Mouse (Mus musculus) kidney, adult 11 months (tissue): ENCODE measurements around the gene Aspdh.

Experiments used
- DNase-seq: peaks from one replicate; pipeline ENCODE4 v3.0.0; 2022

Aspdh gene

GRCm38 (mm10) chr7:44453256-44453655 lies 11.9 kb upstream of the Aspdh start:
- no peak for DNase-seq

- no peak for DNase-seq
Observed at GRCm38 (mm10) chr7:44456302-44456701, 8.9 kb upstream of the Aspdh start.

GRCm38 (mm10) chr7:44460067-44460466 lies 5.1 kb upstream of the Aspdh start:
- DNase-seq: no peak

- DNase-seq: no peak
Observed at GRCm38 (mm10) chr7:44460767-44461502, 4.3 kb upstream of the Aspdh start.

GRCm38 (mm10) chr7:44461503-44462217 lies 3.5 kb upstream of the Aspdh start:
- DNase-seq: no peak

- DNase-seq: no peak
Observed at GRCm38 (mm10) chr7:44462218-44463055, 2.8 kb upstream of the Aspdh start.

- DNase-seq: no peak
Observed at GRCm38 (mm10) chr7:44463056-44463425, 2.1 kb upstream of the Aspdh start.

GRCm38 (mm10) chr7:44463556-44464225 lies 1.5 kb upstream of the Aspdh start:
- DNase-seq: no peak

GRCm38 (mm10) chr7:44464511-44464910 lies 680 bp upstream of the Aspdh start:
- no peak for DNase-seq

- peak; percentile 26 for DNase-seq
Observed at GRCm38 (mm10) chr7:44466006-44466887, 1.1 kb downstream of the Aspdh start.

- peak; percentile 34 for DNase-seq
Observed at GRCm38 (mm10) chr7:44466888-44467311, 1.7 kb downstream of the Aspdh start.

GRCm38 (mm10) chr7:44467811-44468411 lies 2.7 kb downstream of the Aspdh start, which contains the start of gene Josd2:
TSS of gene Josd2 (plus strand) at chr7:44467980.
- peak; percentile 98 for DNase-seq

GRCm38 (mm10) chr7:44468644-44469285 lies 3.6 kb downstream of the Aspdh start:
- DNase-seq: no peak

GRCm38 (mm10) chr7:44469677-44470675 lies 4.8 kb downstream of the Aspdh start:
- no peak for DNase-seq

GRCm38 (mm10) chr7:44470696-44471612 lies 5.8 kb downstream of the Aspdh start:
- no peak for DNase-seq

- no peak for DNase-seq
Observed at GRCm38 (mm10) chr7:44471880-44472557, 6.8 kb downstream of the Aspdh start.

- no peak for DNase-seq
Observed at GRCm38 (mm10) chr7:44472558-44472885, 7.3 kb downstream of the Aspdh start.
